In genomic region chr5:54796953-54797450, GRCm38 (mm10) we compare ENCODE assay signal across 8 mouse cellular contexts.
DNase-seq lines count a peak whose midpoint lies in the region; ATAC-seq lines count a peak whose summit lies in the region.

No protein-coding gene starts in this region.

- H3K4me1 ChIP-seq in hindbrain, embryonic 12.5 days: no peaks in the 10 kb centered on the region
- H3K4me1 ChIP-seq in stomach, embryonic 16.5 days (ENCODE audit: control insufficient read depth, insufficient read depth, low read length): no peaks in the 10 kb centered on the region

- H3K4me3 ChIP-seq in hindbrain, embryonic 12.5 days: no peak overlapping the region
- H3K4me3 ChIP-seq in stomach, embryonic 16.5 days (replicated peaks; ENCODE audit: low read length): no peak overlapping the region

- H3K9ac ChIP-seq in hindbrain, embryonic 12.5 days: no peak overlapping the region
- no peak overlapping the region for H3K9ac ChIP-seq in stomach, embryonic 16.5 days (ENCODE audit: low read length)

- 33% methylated on average over 6 of the region's 6 CpGs for WGBS in hindbrain, embryonic 12.5 days
- WGBS in stomach, embryonic 16.5 days: 32% methylated on average over 6 of the region's 6 CpGs

- peak; percentile 61 for DNase-seq in testis, postnatal 10 days (ENCODE audit: low spot score)
- no peak for DNase-seq in testis, postnatal 14 days (ENCODE audit: low spot score)
- peak; percentile 78 for DNase-seq in embryo, embryonic 10.5 days (ENCODE audit: low spot score)
- peak; percentile 53 to 83 for DNase-seq in layer of hippocampus, postnatal 14 days (ENCODE audit: low spot score in 2 of 2)
- peak; percentile 61 for DNase-seq in mesoderm, embryonic 11.5 days (ENCODE audit: low read depth, low spot score)

- no peaks in the 10 kb centered on the region for H3K9me3 ChIP-seq in hindbrain, embryonic 12.5 days (replicated peaks)
- no peaks in the 10 kb centered on the region for H3K9me3 ChIP-seq in stomach, embryonic 16.5 days (replicated peaks; ENCODE audit: control insufficient read depth, low read length)

- no peak overlapping the region for H3K4me2 ChIP-seq in hindbrain, embryonic 12.5 days (replicated peaks)
- H3K4me2 ChIP-seq in stomach, embryonic 16.5 days (ENCODE audit: low read depth, low read length): no peak overlapping the region

- ATAC-seq in hindbrain, embryonic 12.5 days (ENCODE audit: low FRiP score): peak; percentile 96
- ATAC-seq in stomach, embryonic 16.5 days (ENCODE audit: insufficient read depth, low FRiP score): peak; percentile 77; the same call in 1 of the 2 replicates
- ATAC-seq in inflammation-experienced regulatory T-cells, adult 6 months: no peak

- H3K27me3 ChIP-seq in hindbrain, embryonic 12.5 days: no peaks in the 10 kb centered on the region
- H3K27me3 ChIP-seq in stomach, embryonic 16.5 days (ENCODE audit: control insufficient read depth, insufficient read depth, low read length): no peaks in the 10 kb centered on the region

- H3K36me3 ChIP-seq in hindbrain, embryonic 12.5 days: no peaks in the 10 kb centered on the region
- H3K36me3 ChIP-seq in stomach, embryonic 16.5 days (ENCODE audit: control insufficient read depth, insufficient read depth, low read length): no peaks in the 10 kb centered on the region

- 0 out of 2 replicates have a peak overlapping the region, but pooled peaks have one; percentile 30 for H3K27ac ChIP-seq in hindbrain, embryonic 12.5 days
- no peak overlapping the region for H3K27ac ChIP-seq in stomach, embryonic 16.5 days (ENCODE audit: low read length)
